Mouse (Mus musculus) megakaryocyte, embryonic 14.5 days (primary cell): ENCODE measurements around the gene Klk1b24.
"Not testable (repeated sequence)": the region's sequence is repeated elsewhere in the genome, so short reads cannot be mapped to it uniquely, and the experiment has no call there.

Experiments used
- FLI1 ChIP-seq: IDR thresholded peaks from 2 replicates; pipeline ENCODE4 v1.6.1; 2012; ENCODE audit warnings: low read length, inconsistent platforms, mixed read lengths
- GATA1 ChIP-seq: IDR thresholded peaks from 3 replicates; pipeline ENCODE4 v1.6.1; 2012; ENCODE audit warnings: mixed read lengths, low read length, inconsistent platforms, borderline replicate concordance

GRCm38 (mm10) chr7:44193466-44193865, 5.4 kb downstream of the Klk1b24 start:
- not testable (repeated sequence) for TF ChIP-seq GATA1, FLI1
